Mouse (Mus musculus) inflammation-experienced regulatory T-cells, adult 6 months (primary cell): ENCODE measurements around the gene Xrcc5. TPM values are rescaled to one million over a fixed set of nuclear protein-coding genes. Genes with fewer than 3 reads are reported as not detected.

Source experiments
- ATAC-seq: one replicate; pipeline ENCODE4 v1.8.0; 2017
- polyA plus RNA-seq, 3 experiments: library from polyadenylated mRNA; unstranded; fragments of 100-300 nt; shearing (Covaris generic); gene quantifications; one replicate each; pipeline ENCODE4 v1.2.1; 2017

The Xrcc5 gene
- polyA plus RNA-seq, 3 experiments from 2014 or later, result 23.7 to 29.9 (median 26.1) TPM

GRCm38 (mm10) chr1:72316409-72316808, 9.2 kb downstream of the Xrcc5 start:
- ATAC-seq, result no peak

- ATAC-seq, result no peak
Measured at GRCm38 (mm10) chr1:72316901-72317300, 9.7 kb downstream of the Xrcc5 start.

- no peak for ATAC-seq
Measured at GRCm38 (mm10) chr1:72320759-72321158, 13.5 kb downstream of the Xrcc5 start.

- no peak for ATAC-seq
Measured at GRCm38 (mm10) chr1:72323248-72323647, 16.0 kb downstream of the Xrcc5 start.

- no peak for ATAC-seq
Measured at GRCm38 (mm10) chr1:72326162-72326821, 19.1 kb downstream of the Xrcc5 start.

- ATAC-seq, result no peak
Measured at GRCm38 (mm10) chr1:72334807-72335206, 27.6 kb downstream of the Xrcc5 start.

DNA sequence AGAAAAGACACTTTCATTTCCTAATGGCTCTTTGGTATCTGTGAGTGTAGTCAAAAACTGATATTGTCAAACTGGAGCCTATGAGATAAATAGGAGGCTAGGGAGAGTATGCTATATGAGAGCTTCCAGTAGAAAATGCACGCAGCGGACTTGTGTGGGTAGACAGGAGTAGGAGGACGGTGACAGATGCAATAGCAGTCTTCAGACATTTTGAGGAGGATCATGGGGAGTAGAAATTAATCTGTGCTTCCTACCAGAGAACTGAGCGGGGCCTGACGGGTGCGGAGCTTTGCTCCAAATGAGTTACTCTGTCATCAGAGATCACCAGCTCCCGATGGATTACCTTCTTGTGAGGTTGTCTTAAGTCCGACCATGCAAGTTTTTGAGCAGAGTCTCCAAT, 29.6 kb downstream of the Xrcc5 start:
- no peak for ATAC-seq

- no peak for ATAC-seq
Measured at GRCm38 (mm10) chr1:72338341-72338740, 31.1 kb downstream of the Xrcc5 start.

DNA sequence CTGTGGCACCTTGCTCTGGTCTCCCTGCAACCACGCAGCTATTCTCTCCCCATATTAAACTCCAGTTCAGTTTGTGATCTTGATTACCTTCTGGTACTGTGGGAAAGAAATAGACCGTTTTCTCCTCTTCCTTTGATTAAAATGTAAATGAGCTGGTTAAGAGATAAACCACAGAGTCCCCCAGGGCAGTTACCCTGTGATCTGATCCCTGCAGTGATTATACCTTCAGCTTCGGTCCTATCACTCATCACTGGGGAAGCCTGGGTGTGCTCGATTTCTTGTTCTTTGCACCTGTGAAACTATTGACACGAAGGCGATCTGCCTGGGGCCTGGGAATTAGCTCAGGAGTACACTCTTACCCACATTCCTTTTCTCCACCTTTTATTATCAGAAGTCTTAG, 40.7 kb downstream of the Xrcc5 start:
- ATAC-seq, result no peak

- no peak for ATAC-seq
Measured at GRCm38 (mm10) chr1:72354856-72355255, 47.6 kb downstream of the Xrcc5 start.

DNA sequence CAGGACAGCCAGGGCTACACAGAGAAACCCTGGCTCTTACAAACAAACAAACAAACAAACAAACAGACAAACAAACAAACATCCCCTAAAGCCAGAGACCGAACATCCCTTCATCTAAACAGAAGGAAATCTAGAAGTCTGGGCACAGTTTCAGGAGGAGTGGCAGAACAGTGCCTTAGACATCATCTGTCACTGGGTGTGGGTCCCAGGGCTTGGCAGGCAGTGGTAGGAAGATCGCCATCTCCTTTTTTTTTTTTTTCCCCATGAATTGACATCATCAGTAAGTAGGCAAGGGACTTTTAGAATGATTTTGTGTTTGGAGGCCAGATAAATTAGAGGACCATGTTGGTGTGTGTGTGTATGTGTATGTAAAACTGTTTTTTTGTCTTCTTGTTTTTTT, 51.0 kb downstream of the Xrcc5 start:
- ATAC-seq, result no peak

- no peak for ATAC-seq
Measured at GRCm38 (mm10) chr1:72359462-72359861, 52.2 kb downstream of the Xrcc5 start.

GRCm38 (mm10) chr1:72360809-72361208, 53.6 kb downstream of the Xrcc5 start:
- ATAC-seq, result no peak

GRCm38 (mm10) chr1:72364661-72365060, 57.4 kb downstream of the Xrcc5 start:
- ATAC-seq, result no peak

DNA sequence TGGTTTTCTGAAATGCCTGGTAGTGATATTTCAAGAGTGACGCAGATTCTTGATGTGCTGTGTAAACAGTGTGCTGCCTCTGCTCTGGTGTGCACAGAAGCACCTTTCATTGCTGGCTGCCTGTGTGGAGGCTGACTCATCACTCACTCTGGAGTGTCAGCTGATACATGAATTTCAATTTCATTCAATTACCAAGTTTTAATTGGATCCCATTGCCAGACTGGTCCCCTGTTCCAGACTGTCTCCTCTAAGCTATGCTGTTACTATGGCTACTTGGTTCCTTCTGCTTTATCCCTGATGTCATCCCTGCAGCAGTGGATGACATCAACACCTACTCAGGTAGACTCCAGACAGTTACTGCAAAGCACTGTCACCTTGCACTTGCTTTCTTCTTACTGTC, 65.3 kb downstream of the Xrcc5 start:
- no peak for ATAC-seq

DNA sequence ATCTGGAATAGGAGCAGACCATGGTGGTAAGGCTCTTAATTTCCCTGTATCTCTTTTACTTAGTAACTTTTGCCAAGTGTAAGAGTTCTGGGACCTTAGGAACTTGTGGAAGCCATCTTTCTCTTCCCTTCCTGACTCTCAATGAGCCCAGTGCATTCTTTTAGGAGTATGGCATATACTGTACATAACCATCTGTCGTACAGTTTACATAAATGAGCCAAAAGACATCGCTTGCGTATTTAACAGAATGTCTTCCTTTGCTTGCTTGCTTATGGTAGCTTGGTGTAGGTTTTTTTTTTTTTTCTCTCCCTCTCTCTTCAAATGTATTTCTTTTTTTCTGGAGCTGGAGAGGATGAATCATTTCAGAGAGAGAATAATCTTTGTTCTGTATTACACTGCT, 65.7 kb downstream of the Xrcc5 start:
- ATAC-seq, result no peak

DNA sequence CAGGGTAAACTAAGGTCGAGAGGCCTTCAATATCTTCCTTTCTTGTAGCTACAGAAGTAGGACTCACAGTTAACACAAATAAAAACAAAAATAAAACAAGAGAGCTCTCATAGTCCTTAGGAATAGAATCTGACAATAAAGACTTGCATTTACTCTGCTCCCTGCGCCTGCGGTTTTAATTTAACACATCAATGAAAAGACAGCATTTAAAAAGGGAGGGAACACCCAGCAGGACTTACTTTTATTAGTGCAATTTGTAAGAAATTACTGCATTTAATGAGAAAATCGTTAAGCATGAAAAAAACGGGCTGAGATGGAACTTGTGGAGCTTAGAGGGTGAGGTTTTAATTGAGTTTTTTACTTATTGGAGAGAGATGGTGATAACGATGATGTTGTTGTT, 66.4 kb downstream of the Xrcc5 start:
- no peak for ATAC-seq

DNA sequence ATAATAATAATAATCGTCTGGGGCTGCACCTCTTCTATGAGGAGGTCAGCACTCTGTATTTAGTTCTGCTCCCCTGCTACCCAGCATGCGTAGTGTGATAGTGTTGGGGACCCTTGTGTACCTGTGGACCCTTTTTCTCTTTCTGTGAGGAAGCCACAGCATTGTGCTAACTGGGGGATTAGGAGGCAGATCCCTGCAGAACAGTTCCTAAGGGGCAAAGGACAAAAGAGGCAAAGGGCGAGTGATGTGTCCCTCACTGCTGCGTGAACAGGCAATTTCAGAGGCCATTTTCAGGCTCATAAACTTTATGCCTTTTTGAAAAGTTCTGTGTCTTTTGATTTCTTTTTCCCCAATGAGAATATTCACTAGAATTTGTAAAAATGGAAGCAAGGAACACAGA, 66.8 kb downstream of the Xrcc5 start:
- no peak for ATAC-seq

- ATAC-seq, result no peak
Measured at GRCm38 (mm10) chr1:72378151-72378550, 70.9 kb downstream of the Xrcc5 start.

DNA sequence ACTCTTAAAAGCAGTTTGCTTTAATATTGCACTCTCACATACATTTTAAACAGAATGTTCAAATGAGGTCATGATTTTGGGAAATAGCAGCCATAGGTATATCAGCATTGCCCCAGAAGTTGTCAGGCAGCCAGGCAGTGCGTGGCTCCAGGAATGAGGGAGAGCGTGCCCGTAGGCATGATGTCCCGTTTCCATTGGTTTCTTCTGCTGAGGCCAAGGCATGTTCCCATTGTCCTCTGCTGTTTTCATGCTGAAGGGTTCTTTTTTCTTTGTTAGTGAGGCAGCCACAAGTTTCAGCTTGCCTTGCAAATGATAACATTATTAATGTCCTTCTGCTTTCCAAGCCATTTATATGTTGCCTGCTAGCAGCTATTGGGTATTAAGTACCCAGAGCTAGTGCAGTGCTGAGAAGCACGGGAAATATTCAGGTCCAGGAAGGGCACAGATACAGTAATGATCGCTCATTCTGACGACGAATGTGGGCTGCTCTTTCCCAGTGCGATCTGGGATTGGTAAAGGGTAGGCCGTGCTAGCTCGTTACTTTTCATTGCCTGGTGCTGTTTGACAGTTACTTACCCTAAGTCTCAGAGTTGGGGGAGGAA, 72.6 kb downstream of the Xrcc5 start:
- ATAC-seq, result no peak

- no peak for ATAC-seq
Measured at GRCm38 (mm10) chr1:72380544-72380943, 73.3 kb downstream of the Xrcc5 start.

DNA sequence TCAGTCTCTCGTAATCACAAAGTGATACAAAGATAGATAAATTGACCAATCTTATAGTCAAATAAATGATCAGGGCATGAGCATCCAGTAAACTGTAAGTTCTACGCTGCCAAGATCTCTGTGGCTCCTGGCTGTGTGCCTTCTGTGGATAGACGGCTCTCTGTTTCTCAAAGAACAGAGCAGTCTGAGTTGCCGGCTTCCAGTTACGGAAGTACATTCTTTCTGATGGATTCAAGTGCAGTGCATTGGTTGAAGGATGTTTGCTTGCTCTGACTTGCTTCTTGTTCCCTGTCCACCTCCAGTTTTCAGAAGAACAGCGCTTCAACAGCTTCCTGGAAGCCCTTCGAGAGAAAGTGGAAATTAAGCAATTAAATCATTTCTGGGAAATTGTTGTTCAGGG, 75.8 kb downstream of the Xrcc5 start:
- no peak for ATAC-seq

- no peak for ATAC-seq
Measured at GRCm38 (mm10) chr1:72383651-72384050, 76.4 kb downstream of the Xrcc5 start.

- no peak for ATAC-seq
Measured at GRCm38 (mm10) chr1:72390420-72390819, 83.2 kb downstream of the Xrcc5 start.
